Mouse (Mus musculus) testis, adult 2 months (tissue): ENCODE results near the gene Vsig10.

Experiments used
- CTCF ChIP-seq: fragments of 200-500 bp; IDR thresholded peaks from 2 replicates; pipeline ENCODE4 v1.5.1; 2012; ENCODE audit warnings: low read depth, mild to moderate bottlenecking, inconsistent platforms, low read length, moderate library complexity; ENCODE audit not compliant: control insufficient read depth, insufficient read depth, insufficient replicate concordance
- POLR2A ChIP-seq: fragments of 200-500 bp; IDR thresholded peaks from 2 replicates; pipeline ENCODE4 v1.6.1; 2012; ENCODE audit warnings: low read depth, mild to moderate bottlenecking, inconsistent platforms, low read length, moderate library complexity; ENCODE audit not compliant: control insufficient read depth

GRCm38 (mm10) chr5:117289646-117290045, 29.2 kb upstream of the Vsig10 start:
- TF ChIP-seq POLR2A (no peak), CTCF (no peak)
